Mouse (Mus musculus) cerebellum, adult 2 months (tissue): ENCODE measurements at regions not wholly inside any gene's neighbourhood (a gene's known extent, or its start where the extent isn't known, plus 50 kb on each side); places are given as distances from the start of the nearest gene placed in this dataset.

ENCODE experiments used
- CTCF ChIP-seq: fragments of 200-500 bp; IDR thresholded peaks from 2 replicates; pipeline ENCODE4 v1.5.1; 2011; ENCODE audit warnings: low read depth, mild to moderate bottlenecking, control low read depth, low read length, moderate library complexity, borderline replicate concordance; ENCODE audit not compliant: insufficient read depth
- POLR2A ChIP-seq: fragments of 200-500 bp; IDR thresholded peaks from 2 replicates; pipeline ENCODE4 v1.6.1; 2011; ENCODE audit warnings: low read length, control low read depth, borderline replicate concordance; ENCODE audit not compliant: insufficient read depth

DNA sequence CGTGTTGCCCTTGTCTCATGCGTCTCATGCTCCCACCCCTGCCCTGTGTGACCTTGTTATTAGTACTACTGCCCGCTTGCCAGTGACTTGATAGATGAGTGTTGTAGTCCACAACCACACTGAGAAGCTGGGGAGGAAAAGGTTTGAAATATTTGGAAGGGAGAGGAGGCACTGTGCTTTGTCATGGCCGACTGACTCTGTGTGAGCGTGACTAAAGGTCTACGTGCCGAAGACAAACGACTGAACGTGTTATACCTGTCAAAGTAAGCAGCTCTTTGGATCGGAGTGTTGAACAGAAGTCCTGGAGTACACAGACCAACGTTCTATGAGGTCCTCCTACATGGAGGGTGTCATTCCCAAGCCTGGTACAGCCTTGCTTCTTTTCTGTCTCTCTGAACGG, 318.4 kb downstream of the Irs2 start:
- TF ChIP-seq CTCF (no peak), POLR2A (no peak)
